Mouse (Mus musculus) neural tube, embryonic 10.5 days (tissue): ENCODE measurements at regions not wholly inside any gene's neighbourhood (a gene's known extent, or its start where the extent isn't known, plus 50 kb on each side); places are given as distances from the start of the nearest gene placed in this dataset.

Experiments used
- DNase-seq: peaks from one replicate; pipeline ENCODE4 v3.0.0-alpha.2; 2017; ENCODE audit warnings: low spot score; ENCODE audit errors: extremely low spot score

GRCm38 (mm10) chr6:93395296-93395695 lies 452.0 kb upstream of the Adamts9 start:
- no peak for DNase-seq

GRCm38 (mm10) chr6:93393551-93393950 lies 450.3 kb upstream of the Adamts9 start:
- no peak for DNase-seq

- DNase-seq = no peak
Observed at GRCm38 (mm10) chr6:93392402-93392801, 449.1 kb upstream of the Adamts9 start.

- DNase-seq = peak; percentile 27
Observed at GRCm38 (mm10) chr6:93391166-93391565, 447.9 kb upstream of the Adamts9 start.

DNA sequence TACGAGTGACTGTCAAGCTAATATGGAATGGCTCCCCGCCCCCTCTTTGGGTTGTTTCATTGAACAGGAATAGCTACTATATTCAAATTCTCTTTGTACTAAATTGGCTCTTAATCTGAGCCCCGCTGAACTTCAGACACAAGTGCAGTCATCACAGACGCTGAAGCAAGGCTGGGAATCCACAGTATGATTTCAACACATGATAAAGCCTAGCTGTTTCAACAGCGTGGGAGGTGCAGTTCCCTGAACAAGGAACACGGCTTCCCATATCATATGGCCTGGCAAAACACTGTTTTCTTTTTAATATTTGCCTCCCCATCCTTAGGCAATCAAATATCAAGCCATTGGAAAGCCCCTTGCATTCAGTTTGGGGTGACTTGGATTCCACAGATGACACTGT lies 428.0 kb upstream of the Adamts9 start:
- DNase-seq = no peak

DNA sequence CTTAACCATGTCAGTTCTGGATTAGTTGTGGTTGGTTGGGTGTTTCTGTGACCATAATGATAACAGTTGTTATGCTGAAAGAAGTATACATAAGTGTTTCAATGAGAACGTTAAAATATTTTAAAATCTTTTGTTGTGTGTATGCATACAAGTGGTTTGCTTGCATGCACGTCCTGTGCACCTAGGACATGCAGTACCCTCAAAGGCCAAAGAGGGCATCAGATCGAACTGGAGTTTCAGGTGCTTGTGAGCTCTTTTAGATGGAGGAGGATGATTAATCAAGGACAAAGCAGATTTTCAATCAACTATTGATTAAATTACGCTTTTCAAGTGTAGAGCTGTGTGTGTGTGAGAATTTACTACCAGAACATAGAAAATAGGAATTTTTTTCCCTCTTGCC lies 420.6 kb upstream of the Adamts9 start:
- DNase-seq = no peak

DNA sequence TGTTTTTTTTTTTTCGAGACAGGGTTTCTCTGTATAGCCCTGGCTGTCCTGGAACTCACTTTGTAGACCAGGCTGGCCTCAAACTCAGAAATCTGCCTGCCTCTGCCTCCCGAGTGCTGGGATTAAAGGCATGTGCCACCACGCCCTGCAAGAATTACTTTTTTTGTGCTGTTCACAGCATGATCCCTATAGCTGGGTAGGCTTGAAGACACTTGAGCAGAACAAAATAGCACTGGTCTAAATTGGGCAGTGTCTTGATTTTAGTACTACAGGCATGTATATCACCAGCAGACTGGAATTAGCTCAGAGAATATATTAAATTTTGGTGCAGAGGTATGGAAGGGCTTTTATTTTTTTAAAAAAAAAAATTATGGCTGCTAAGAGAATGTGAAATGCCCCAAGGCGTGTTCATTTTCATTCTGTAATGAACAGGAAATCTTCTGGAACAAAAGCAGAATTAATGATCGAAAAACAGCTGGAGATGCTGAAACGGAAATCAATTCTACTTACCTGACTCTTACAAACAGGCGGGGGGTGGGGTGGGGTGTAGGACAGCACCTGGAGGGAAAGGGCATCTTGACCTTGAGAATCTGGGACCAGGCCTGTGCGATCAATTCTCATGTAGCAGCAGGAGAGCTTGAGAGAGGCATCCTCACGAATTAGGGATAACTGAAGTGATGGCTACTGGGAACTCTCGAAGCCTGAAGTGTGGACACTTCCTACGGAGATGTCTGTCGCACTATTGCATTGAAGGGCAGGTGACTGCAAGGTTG lies 410.2 kb upstream of the Adamts9 start:
- no peak for DNase-seq

DNA sequence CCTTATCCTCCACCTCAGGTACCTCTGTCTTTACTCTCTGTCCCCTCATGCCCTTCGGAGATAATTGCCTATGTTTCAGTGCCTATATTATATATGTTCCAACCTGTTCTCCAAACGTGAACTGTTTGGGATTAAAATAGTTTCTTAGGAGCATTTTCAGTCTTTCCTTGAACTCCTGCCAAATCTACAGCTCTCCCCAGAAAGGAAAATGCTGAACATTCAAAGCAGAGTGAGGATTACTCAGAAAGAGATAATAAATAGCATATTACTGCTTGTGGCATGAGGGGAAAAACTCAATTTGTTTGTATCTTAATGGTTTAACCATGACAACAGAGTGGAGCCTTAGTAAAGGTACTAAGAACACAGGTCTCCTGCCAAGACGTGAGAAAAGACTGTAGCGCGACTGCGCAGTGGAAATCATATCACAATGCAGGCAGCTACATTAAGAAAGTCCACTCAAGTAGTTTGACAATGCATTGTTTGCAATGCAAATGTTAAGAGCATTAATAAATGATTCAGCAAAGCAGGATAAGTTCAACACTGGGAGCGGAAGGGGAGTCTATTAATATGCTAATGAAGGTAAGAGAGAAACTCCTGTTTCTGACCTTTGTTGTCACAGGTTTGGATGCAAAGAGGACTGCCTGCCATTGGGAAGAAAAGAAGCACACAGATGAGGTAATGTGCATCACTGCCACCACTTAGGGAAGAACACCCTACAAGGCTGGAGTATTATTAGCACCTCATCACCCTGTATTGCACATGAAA lies 406.8 kb upstream of the Adamts9 start:
- no peak for DNase-seq

DNA sequence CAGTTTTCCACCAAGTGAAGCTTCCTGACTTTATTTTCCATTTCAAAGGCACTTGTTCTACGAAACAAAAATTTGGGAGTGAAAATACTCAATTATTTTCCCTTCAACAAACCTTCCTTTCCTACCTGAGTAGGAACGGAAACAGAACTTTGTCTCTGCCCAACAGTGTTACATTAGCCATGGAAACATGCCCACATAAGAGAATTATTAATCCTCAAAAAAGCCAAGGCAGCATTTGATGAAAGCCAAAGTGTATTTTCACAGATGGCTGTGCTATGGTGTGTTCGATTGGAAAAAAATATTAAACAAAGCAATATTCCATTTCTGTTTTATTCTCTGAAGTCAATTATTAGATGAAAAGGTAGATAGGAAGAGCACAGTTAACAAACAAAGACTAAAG lies 404.8 kb upstream of the Adamts9 start:
- no peak for DNase-seq

DNA sequence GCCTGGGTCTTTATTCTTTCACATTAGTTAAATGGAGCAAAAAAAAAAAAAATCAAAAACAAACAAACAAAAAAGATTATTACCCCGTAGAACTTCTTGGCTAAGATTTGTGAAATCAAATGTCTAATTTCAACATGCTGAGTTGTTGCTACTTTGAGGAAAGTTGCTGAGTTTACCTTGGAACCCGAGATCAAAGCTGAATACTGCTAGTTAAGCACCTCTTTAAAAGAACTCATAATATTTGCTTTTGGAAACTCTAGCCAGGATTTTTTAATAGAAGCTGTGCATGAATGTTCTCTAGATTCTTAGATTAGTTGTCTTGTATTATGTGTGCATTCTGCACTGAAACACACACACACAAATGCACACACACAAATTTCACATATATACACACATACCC lies 385.4 kb upstream of the Adamts9 start:
- DNase-seq = no peak

DNA sequence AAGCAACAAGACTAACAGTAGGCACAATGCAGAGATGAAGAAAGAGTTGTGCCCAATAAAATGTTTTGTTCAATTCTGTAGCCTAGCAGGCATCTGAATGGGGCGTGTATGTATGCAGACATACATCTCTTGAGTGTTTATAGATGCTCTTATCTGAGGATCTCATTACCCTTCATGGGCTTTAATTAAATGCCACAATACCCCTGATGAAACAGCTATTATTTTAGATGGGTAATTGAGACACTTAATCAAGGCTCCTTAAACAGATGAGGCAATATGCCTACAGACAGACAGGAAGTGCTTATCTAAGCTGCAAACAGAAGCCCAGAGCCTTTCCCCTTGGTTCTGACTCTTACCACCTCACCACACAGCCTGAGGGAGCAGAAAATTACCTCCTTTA lies 384.6 kb upstream of the Adamts9 start:
- no peak for DNase-seq

GRCm38 (mm10) chr6:93323881-93324280 lies 380.6 kb upstream of the Adamts9 start:
- DNase-seq = no peak

DNA sequence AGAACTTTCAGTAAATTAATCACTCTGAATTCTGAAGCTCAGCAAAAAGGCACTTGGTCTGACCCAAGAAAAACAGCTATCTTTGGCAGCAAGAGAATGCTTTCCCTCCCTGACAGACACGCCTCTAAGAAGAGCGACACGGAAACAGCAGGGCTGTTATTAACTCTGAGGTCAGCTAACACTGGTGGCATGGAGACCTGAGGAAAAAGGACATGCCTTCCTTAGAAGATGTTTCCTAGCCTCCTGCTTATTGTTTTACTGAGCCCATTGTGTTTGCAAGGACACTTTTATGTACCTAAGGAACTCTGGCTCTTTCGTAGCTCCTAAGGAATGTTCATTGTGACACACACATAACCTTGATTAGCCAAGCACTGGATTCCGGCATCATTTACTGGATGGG lies 371.3 kb upstream of the Adamts9 start:
- no peak for DNase-seq

DNA sequence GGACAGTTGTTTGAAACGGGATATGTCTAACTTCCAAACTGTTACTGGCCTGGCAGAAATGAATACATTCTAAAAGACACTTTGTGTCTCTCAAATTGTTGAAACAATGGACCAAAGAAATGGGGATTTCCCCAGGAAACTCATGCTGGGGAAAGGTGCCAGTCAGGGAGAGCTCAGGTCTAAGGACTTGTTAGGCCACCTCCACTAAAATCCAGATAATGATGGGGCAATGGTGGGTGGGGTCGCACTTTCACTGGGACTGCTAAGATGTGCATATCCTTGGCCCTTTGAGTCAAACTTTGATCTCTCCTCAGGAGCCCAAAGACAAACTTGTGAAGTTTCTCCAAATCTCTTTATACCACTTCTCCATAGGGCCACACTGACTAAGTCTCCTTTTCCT lies 361.9 kb upstream of the Adamts9 start:
- DNase-seq = no peak

DNA sequence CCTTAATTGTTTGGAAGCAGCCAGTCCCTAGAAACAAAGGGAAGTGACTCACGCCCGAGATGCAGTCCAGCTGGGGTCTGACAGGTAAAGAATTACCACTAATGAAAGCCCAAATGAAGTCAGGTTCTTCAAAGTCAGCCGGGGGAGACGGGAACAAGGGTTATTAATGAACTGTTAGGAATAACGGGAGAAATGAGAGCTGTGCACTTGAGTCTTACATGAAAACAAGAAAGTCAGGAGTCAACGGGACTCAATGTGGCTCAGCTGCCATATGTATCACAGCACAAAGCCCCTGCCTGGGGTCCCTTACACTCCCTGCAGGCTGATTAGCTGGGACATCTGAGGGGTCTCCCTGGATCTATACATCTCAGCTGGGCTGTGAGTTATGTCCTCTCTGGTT lies 354.7 kb upstream of the Adamts9 start:
- peak; percentile 19 for DNase-seq

GRCm38 (mm10) chr6:93291711-93292110 lies 348.4 kb upstream of the Adamts9 start:
- no peak for DNase-seq

DNA sequence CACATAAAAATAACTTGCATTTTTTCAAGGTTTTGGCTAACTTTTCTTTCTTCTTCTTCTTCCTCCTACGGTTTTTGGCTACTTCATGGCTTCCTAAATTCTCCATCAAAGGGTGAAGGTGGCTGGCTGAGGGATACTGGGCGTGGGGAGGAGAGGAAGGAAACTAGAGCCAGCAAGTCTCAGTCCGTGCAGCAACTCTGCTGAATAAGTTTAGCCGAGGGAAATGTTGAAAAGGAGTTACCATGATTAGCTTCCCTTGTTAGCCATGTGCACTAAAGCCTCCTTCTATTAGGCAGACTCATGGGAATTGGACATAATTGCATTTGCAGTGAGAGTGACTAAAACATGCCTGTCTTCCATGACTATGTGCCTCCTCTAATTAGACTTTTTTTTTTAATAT lies 345.1 kb upstream of the Adamts9 start:
- no peak for DNase-seq

GRCm38 (mm10) chr6:93285796-93286195 lies 342.5 kb upstream of the Adamts9 start:
- DNase-seq = no peak

GRCm38 (mm10) chr6:93281530-93281929 lies 338.2 kb upstream of the Adamts9 start:
- no peak for DNase-seq

DNA sequence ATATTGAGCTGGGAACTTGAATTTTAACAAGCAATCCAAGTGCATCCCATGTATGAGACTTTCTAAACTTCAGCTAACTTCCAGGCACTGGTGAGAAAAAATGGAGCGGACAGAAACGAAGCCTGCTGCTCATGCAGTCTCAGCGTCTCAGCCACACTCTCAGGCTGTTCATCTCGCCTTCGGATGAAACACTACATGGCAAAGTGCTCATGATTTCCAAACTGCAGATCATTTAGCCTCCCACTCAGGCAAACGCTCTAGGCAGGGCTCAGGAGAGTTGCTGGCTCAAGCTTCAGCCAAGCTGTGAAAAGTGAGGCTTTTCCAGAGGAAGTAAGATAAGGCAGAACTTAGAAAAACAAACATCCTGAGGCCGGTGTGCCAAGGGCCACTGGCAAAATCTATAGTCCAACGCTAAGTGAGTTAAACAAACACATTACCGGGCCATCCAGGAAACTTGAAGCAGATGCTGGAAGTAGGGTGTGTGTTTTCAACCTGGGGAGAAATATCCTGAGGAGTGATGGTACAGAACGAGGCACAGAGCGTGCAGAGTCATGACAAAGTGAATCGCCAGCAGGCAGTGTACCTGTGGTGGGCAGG lies 330.7 kb upstream of the Adamts9 start:
- no peak for DNase-seq

GRCm38 (mm10) chr6:93272206-93272605 lies 328.9 kb upstream of the Adamts9 start:
- no peak for DNase-seq

DNA sequence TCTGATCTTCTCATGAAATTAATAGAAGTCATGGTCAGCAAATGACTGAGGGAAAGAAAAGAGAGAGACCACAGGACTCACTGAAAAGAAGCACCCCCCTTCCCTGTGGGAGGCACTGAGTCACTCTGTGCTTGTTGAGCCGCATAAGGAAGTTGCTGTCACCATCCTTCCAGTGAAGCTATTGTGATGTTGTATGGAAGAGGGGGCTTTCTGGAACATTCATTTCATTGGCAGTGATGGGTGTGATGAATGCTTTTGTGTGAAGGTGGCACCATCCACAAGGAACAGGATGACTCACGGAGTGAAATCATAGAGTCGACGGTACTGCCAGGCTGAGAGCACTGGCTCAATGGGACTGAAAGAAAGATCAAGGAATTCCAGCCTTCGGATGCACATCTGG lies 323.5 kb upstream of the Adamts9 start:
- DNase-seq = no peak

DNA sequence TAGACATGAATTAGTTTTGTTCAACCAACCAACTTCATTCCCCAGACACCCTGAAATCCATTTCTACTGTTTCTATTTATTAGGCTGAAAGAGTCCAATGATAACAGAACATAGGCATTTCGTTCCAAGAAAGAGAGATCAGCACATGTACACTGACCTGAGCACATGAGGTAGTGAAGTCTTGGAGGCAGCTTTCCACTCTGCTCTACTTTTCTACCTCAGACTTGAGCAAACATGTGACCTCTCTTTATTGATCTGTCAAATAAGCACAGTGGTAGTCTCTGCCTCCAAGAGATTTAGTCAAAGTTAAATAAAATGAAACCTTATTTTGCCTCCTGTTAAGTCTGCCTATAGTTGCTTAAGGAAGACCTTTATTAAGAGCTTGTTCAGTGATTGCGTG lies 321.9 kb upstream of the Adamts9 start:
- DNase-seq = no peak
